ENCODE assay signal across 9 mouse cellular contexts in genomic region chr8:26351643-26352540, GRCm38 (mm10).
A peak's percentile ranks its signal among the peaks of the same experiment; 100 is the strongest.
DNase-seq lines count a peak whose midpoint lies in the region; ATAC-seq and TF ChIP-seq lines count a peak whose summit lies in the region.
"Had no signal": no experiment of that assay in that cellular context is flagged by ENCODE, and none has a peak within 500 bp of the region (broad histone marks: within the 10 kb centered on the region; RNA-seq: fewer than 3 reads in every experiment).

No protein-coding gene starts in this region.

- H3K36me3 ChIP-seq in stomach, embryonic 16.5 days (ENCODE audit: control insufficient read depth, insufficient read depth, low read length), result no peaks in the 10 kb centered on the region
- H3K36me3 ChIP-seq: midbrain, embryonic 12.5 days had no signal

- TF ChIP-seq CTCF in cerebellum, adult 2 months (IDR thresholded peaks at IDR 0.05; ENCODE audit: borderline replicate concordance, insufficient read depth, low read depth, low read length), result no peak

- no peaks in the 10 kb centered on the region for H3K9me3 ChIP-seq in stomach, embryonic 16.5 days (replicated peaks; ENCODE audit: control insufficient read depth, low read length)
- H3K9me3 ChIP-seq: midbrain, embryonic 12.5 days had no signal

- peaks cover 14% of the 10 kb centered on the region for H3K4me1 ChIP-seq in cerebellum, adult 2 months (ENCODE audit: control insufficient read depth, insufficient read depth, low read length)
- peaks cover 6% of the 10 kb centered on the region; the same call in 1 of the 2 replicates for H3K4me1 ChIP-seq in stomach, embryonic 16.5 days (ENCODE audit: control insufficient read depth, insufficient read depth, low read length)

- intact Hi-C loops in heart, postnatal 36 days (cut with DNase I), result no loop called here

- WGBS in cerebellum, adult 2 months, result 25% methylated on average over 21 of the region's 21 CpGs
- 16% methylated on average over 21 of the region's 21 CpGs for WGBS in stomach, embryonic 16.5 days

- peak overlapping the region; percentile 50 for H3K4me3 ChIP-seq in cerebellum, adult 2 months (replicated peaks; ENCODE audit: insufficient read depth, low read depth, low read length)
- H3K4me3 ChIP-seq in stomach, embryonic 16.5 days (replicated peaks; ENCODE audit: low read length), result peak overlapping the region; percentile 30
- H3K4me3 ChIP-seq: midbrain, embryonic 12.5 days had no signal

- DNase-seq in ES-CJ7 (ENCODE audit: low read depth, low spot score), result peak; percentile 23
- DNase-seq in cerebellum, adult 2 months, result peak; percentile 57 to 58
- DNase-seq in forelimb bud, embryonic 11.5 days (ENCODE audit: low read depth, low spot score), result peak; percentile 73
- peak; percentile 49 to 63 for DNase-seq in heart, postnatal 36 days
- DNase-seq in layer of hippocampus, postnatal 10 days (ENCODE audit: low spot score in 2 of 2), result peak; percentile 14 to 36
- DNase-seq in lung, postnatal 36 days, result peak; percentile 61
- no peak for DNase-seq in c-Kit-positive CD71-positive TER-119-positive erythroid progenitor cells, embryonic 14.5 days (ENCODE audit: low spot score)

- peak overlapping the region; percentile 56 for H3K4me2 ChIP-seq in stomach, embryonic 16.5 days (ENCODE audit: low read depth, low read length)
- H3K4me2 ChIP-seq: midbrain, embryonic 12.5 days had no signal

- peak overlapping the region; percentile 59 for H3K9ac ChIP-seq in stomach, embryonic 16.5 days (ENCODE audit: low read length)
- H3K9ac ChIP-seq: midbrain, embryonic 12.5 days had no signal

- TF ChIP-seq POLR2A in cerebellum, adult 2 months (IDR thresholded peaks at IDR 0.05; ENCODE audit: borderline replicate concordance, insufficient read depth, low read length), result peak; percentile 39; the same call in 1 of the 2 replicates

- H3K27me3 ChIP-seq in cerebellum, adult 2 months (ENCODE audit: control insufficient read depth, insufficient read depth, low read length), result no peaks in the 10 kb centered on the region
- peaks cover 4% of the 10 kb centered on the region; the same call in 1 of the 2 replicates for H3K27me3 ChIP-seq in stomach, embryonic 16.5 days (ENCODE audit: control insufficient read depth, insufficient read depth, low read length)
- H3K27me3 ChIP-seq: midbrain, embryonic 12.5 days had no signal

- peak; percentile 87 for ATAC-seq in stomach, embryonic 16.5 days (ENCODE audit: insufficient read depth, low FRiP score)

- no peak overlapping the region for H3K27ac ChIP-seq in cerebellum, adult 2 months (ENCODE audit: insufficient read depth, low read length)
- H3K27ac ChIP-seq in stomach, embryonic 16.5 days (ENCODE audit: low read length), result peak overlapping the region; percentile 98
- H3K27ac ChIP-seq: midbrain, embryonic 12.5 days had no signal
